Mouse (Mus musculus): Measurements from ENCODE around the gene Plcl2. TPM values are rescaled to one million over a fixed set of nuclear protein-coding genes. Genes with fewer than 3 reads are reported as not detected.
"Not testable (repeated sequence)": the region's sequence is repeated elsewhere in the genome, so short reads cannot be mapped to it uniquely, and the experiment has no call there.

The Plcl2 gene
- total and polyA plus RNA-seq, 2 experiments from 2014 or later, result 8.8 to 43.2 TPM

DNA sequence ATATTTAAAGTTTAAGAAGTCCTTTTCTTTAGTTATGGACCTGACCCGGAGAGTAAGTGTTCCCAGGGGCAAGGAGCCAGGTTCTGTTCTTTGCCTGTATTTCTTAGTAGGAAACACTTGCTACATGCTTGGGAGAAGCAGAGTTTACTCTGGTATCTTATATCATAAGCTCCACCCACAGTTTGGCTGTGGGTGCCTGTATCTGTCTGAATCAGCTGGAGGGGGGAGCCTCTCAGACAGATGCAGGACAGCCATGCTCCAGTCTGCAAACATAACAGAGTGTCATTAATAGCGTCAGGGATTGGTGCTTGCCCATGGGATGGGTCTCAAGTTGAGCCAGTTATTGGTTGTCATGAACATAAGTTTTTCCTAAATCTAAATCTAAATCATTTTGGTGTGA, 42.9 kb downstream of the Plcl2 start:
- 81% methylated on average over 2 of the region's 2 CpGs for WGBS
- no peak for TF ChIP-seq CTCF (IDR thresholded peaks at IDR 0.05)

DNA sequence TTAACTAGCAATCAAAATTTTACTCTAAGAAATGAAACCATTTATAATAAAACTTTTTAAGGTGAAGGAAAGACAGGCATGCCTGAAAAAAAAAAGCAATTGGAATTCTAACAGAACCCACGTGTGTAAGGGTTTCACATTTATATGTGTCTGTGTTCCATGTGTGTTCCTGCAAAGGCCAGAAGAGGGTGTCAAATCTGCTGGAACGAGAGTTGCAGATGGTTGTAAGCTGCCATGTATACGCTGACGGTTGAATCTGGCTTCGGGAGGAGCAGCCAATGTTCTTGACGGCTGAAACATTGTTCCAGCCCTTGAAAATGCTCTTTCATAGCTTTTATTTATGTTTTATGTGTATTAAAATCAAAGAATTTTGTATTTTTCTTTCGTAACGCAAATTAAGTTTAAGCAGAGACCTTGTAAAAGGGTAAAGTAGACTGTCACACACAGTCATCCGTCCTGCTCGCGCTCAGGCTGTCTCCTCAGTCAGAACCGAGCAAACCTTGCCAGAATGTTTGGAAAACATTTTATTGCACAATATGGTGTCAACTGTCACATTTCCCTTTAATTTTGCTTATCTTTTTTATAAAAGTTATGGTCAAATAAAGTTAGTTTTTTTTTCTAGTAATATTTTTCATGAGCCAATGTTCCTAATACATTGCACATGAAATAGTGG, 48.5 kb downstream of the Plcl2 start:
- DNase-seq (ENCODE audit: low spot score) (peak; percentile 35), ATAC-seq (ENCODE audit: low FRiP score) (no peak)
- H3K27me3 ChIP-seq (ENCODE audit: insufficient read depth, low read length), result no peaks in the 10 kb centered on the region
- H3K9ac ChIP-seq (replicated peaks; ENCODE audit: low read length, poor library complexity, severe bottlenecking), result no peak overlapping the region
- 88% methylated on average over 12 of the region's 12 CpGs for WGBS
- no peak overlapping the region for H3K4me3 ChIP-seq (ENCODE audit: low read depth, low read length)
- no peaks in the 10 kb centered on the region for H3K9me3 ChIP-seq (ENCODE audit: low read length)
- H3K27ac ChIP-seq (ENCODE audit: low read depth, low read length), result no peak overlapping the region
- H3K4me1 ChIP-seq (ENCODE audit: insufficient read depth, low read length), result no peaks in the 10 kb centered on the region
- TF ChIP-seq CTCF (IDR thresholded peaks at IDR 0.05), result peak; percentile 44
- no peaks in the 10 kb centered on the region for H3K36me3 ChIP-seq (ENCODE audit: insufficient read depth, low read length)
- H3K4me2 ChIP-seq (ENCODE audit: low read depth, low read length, poor library complexity, severe bottlenecking), result no peak overlapping the region

More for the DNA sequence above, 42.9 kb downstream of the Plcl2 start:
- Histone ChIP-seq H3K4me2 (ENCODE audit: low read depth, low read length, poor library complexity, severe bottlenecking) (no peak overlapping the region), H3K36me3 (ENCODE audit: insufficient read depth, low read length) (no peaks in the 10 kb centered on the region), H3K27me3 (ENCODE audit: insufficient read depth, low read length) (no peaks in the 10 kb centered on the region), H3K4me1 (ENCODE audit: insufficient read depth, low read length) (no peaks in the 10 kb centered on the region), H3K9me3 (ENCODE audit: low read length) (no peaks in the 10 kb centered on the region), H3K9ac (replicated peaks; ENCODE audit: low read length, poor library complexity, severe bottlenecking) (no peak overlapping the region), H3K4me3 (ENCODE audit: low read depth, low read length) (no peak overlapping the region), H3K27ac (ENCODE audit: low read depth, low read length) (no peak overlapping the region)
- DNase-seq (ENCODE audit: low spot score), result no peak
- no peak for ATAC-seq (ENCODE audit: low FRiP score)

DNA sequence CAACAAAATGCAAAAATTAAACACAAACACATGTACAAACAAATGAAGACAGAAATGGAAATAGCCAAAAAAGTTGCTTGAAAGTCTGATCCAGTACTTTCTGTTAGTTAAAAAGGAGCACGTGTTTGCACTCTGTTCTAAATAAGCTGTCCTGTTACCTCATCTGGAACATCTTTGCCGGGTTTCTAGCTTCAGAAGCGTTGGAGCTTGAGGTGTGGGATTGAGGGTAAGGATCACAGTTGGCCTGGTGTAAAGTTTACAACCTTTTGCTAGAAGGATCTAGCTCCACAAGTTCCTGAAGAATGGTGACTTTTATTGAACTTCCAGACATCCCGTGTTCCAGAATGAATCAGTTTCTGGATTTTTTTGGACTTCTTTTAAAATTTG, 49.0 kb downstream of the Plcl2 start:
- no peak overlapping the region for H3K27ac ChIP-seq (ENCODE audit: low read depth, low read length)
- no peak for TF ChIP-seq CTCF (IDR thresholded peaks at IDR 0.05)
- no peak for DNase-seq (ENCODE audit: low spot score)

DNA sequence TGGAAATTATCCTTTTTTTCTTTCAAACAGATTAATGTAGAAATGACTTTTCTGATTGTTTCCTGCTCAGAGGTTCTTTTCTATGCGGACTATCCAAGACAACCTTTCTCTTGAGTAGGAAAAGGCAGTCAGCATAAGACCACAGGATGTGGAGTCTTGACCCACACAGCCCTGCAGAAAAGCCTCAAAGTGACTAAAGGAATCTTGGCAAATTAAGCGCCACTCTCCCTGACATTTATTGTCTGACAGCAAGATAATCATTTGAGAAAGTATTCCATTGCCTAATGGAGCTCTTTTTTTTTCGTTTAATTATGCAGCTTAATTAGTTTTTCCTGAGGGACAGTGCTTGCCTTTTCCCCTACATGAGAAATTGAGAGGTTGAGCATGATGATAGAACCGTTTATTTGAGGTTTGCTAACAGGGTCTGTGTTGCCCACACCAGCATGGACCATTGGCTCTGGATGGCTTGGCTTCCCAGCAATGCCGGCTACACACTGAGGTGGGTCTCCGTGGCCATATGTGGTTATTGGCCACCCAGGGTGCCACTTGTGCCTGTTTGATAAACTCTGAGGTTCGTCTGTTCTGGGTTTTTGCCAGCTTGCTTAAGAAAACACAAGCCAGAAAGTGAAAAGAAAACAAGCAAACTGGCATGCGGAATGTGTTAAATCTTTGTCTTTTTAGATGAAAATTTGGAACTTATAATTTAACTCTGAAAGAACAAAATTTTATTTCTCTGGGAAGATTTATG, 56.3 kb downstream of the Plcl2 start:
- Histone ChIP-seq H3K9ac (replicated peaks; ENCODE audit: low read length, poor library complexity, severe bottlenecking) (no peak overlapping the region), H3K4me3 (ENCODE audit: low read depth, low read length) (no peak overlapping the region), H3K9me3 (ENCODE audit: low read length) (no peaks in the 10 kb centered on the region), H3K36me3 (ENCODE audit: insufficient read depth, low read length) (no peaks in the 10 kb centered on the region), H3K27ac (ENCODE audit: low read depth, low read length) (no peak overlapping the region), H3K27me3 (ENCODE audit: insufficient read depth, low read length) (no peaks in the 10 kb centered on the region), H3K4me1 (ENCODE audit: insufficient read depth, low read length) (no peaks in the 10 kb centered on the region), H3K4me2 (ENCODE audit: low read depth, low read length, poor library complexity, severe bottlenecking) (no peak overlapping the region)
- peak; percentile 23 for DNase-seq (ENCODE audit: low spot score)
- ATAC-seq (ENCODE audit: low FRiP score), result no peak
- TF ChIP-seq CTCF (IDR thresholded peaks at IDR 0.05), result no peak
- WGBS, result 57% methylated on average over 8 of the region's 8 CpGs

More for the DNA sequence above, 49.0 kb downstream of the Plcl2 start:
- Histone ChIP-seq H3K9ac (replicated peaks; ENCODE audit: low read length, poor library complexity, severe bottlenecking) (no peak overlapping the region), H3K4me1 (ENCODE audit: insufficient read depth, low read length) (no peaks in the 10 kb centered on the region), H3K36me3 (ENCODE audit: insufficient read depth, low read length) (no peaks in the 10 kb centered on the region), H3K4me3 (ENCODE audit: low read depth, low read length) (no peak overlapping the region), H3K4me2 (ENCODE audit: low read depth, low read length, poor library complexity, severe bottlenecking) (no peak overlapping the region), H3K9me3 (ENCODE audit: low read length) (no peaks in the 10 kb centered on the region), H3K27me3 (ENCODE audit: insufficient read depth, low read length) (no peaks in the 10 kb centered on the region)
- no peak for ATAC-seq (ENCODE audit: low FRiP score)
- 83% methylated on average over 4 of the region's 4 CpGs for WGBS

DNA sequence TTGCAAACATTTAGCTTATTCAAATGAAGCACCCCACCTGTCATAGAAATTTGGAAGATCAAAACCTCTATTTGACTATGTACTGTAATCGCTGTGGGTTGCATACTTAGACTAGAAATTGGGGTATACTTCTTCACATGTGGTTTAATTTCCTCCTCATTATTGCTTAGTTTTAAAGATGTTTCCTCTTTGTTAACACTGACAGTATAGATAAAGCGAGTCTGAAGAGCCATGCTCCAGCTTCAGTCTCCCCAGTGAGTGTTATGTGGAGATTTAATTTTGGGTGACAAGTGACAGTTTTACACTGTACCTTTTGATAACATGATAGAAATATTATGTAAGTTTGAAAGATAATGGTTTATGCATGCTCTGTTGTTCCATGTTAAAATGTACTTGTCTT, 59.6 kb downstream of the Plcl2 start:
- H3K4me1 ChIP-seq (ENCODE audit: insufficient read depth, low read length), result no peaks in the 10 kb centered on the region
- H3K4me3 ChIP-seq (ENCODE audit: low read depth, low read length), result no peak overlapping the region
- no peaks in the 10 kb centered on the region for H3K9me3 ChIP-seq (ENCODE audit: low read length)
- no peak overlapping the region for H3K4me2 ChIP-seq (ENCODE audit: low read depth, low read length, poor library complexity, severe bottlenecking)
- H3K36me3 ChIP-seq (ENCODE audit: insufficient read depth, low read length), result no peaks in the 10 kb centered on the region
- H3K27ac ChIP-seq (ENCODE audit: low read depth, low read length), result no peak overlapping the region
- no peak overlapping the region for H3K9ac ChIP-seq (replicated peaks; ENCODE audit: low read length, poor library complexity, severe bottlenecking)
- DNase-seq (ENCODE audit: low spot score), result no peak
- H3K27me3 ChIP-seq (ENCODE audit: insufficient read depth, low read length), result no peaks in the 10 kb centered on the region
- 94% methylated on average over 2 of the region's 2 CpGs for WGBS
- ATAC-seq (ENCODE audit: low FRiP score), result no peak
- TF ChIP-seq CTCF (IDR thresholded peaks at IDR 0.05), result no peak

DNA sequence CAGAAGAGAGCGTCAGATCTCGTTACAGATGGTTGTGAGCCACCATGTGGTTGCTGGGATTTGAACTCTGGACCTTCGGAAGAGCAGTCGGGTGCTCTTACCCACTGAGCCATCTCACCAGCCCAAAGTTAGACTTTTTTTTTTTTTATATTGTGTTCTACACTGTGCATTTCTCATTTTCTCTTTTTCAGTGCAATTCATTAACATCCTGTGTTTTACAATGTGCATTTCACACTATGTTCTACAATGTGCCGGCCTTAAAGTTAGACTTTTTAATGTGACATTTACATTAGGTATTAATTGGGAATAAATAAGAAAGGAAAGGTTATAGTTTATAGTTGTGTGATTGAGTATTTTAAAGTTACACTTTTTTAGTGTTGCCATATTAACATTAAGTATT, 61.0 kb downstream of the Plcl2 start:
- H3K27me3 ChIP-seq (ENCODE audit: insufficient read depth, low read length); H3K4me1 ChIP-seq (ENCODE audit: insufficient read depth, low read length); DNase-seq (ENCODE audit: low spot score); H3K4me3 ChIP-seq (ENCODE audit: low read depth, low read length); H3K4me2 ChIP-seq (ENCODE audit: low read depth, low read length, poor library complexity, severe bottlenecking); H3K9me3 ChIP-seq (ENCODE audit: low read length); H3K36me3 ChIP-seq (ENCODE audit: insufficient read depth, low read length); H3K9ac ChIP-seq (replicated peaks; ENCODE audit: low read length, poor library complexity, severe bottlenecking); H3K27ac ChIP-seq (ENCODE audit: low read depth, low read length): not testable (repeated sequence)
- 0 out of 2 replicates have a peak, but pooled peaks have one; percentile 70 for ATAC-seq (ENCODE audit: low FRiP score)
- 96% methylated on average over 4 of the region's 5 CpGs for WGBS

Data from midbrain, postnatal 0 days (tissue).